Mouse (Mus musculus) midbrain, postnatal 0 days (tissue): ENCODE results near the gene Prdm8. TPM values are rescaled to one million over a fixed set of nuclear protein-coding genes. Genes with fewer than 3 reads are reported as not detected.
A peak's percentile ranks its signal among the peaks of the same experiment; 100 is the strongest.

Experiments used
- ATAC-seq: fragments of 200-750 bp; cut with Nextera tagmentation; 2 replicates; pipeline ENCODE4 v1.8.0; 2017; ENCODE audit warnings: moderate number of reproducible peaks, mild to moderate bottlenecking, moderate TSS enrichment, moderate library complexity; ENCODE audit not compliant: low FRiP score
- DNase-seq: peaks from one replicate; pipeline ENCODE4 v3.0.0-alpha.2; 2015; ENCODE audit warnings: low spot score
- H3K27ac ChIP-seq: fragments of 300-500 bp; sonication (generic); 2 replicates; pipeline ENCODE4 v1.5.1; 2014; ENCODE audit warnings: low read depth, mild to moderate bottlenecking, low read length, mixed read lengths
- H3K27me3 ChIP-seq: fragments of 300-500 bp; sonication (generic); 2 replicates; pipeline ENCODE4 v1.6.1; 2014; ENCODE audit warnings: low read length, control low read depth, mixed read lengths; ENCODE audit not compliant: insufficient read depth
- H3K36me3 ChIP-seq: fragments of 300-500 bp; sonication (generic); 2 replicates; pipeline ENCODE4 v1.6.1; 2014; ENCODE audit warnings: low read length, control low read depth, mixed read lengths; ENCODE audit not compliant: insufficient read depth
- H3K4me1 ChIP-seq: fragments of 300-500 bp; sonication (generic); 2 replicates; pipeline ENCODE4 v1.6.1; 2014; ENCODE audit warnings: mild to moderate bottlenecking, control low read depth, antibody characterized with exemption, low read length, mixed read lengths; ENCODE audit not compliant: insufficient read depth
- H3K4me2 ChIP-seq: fragments of 300-500 bp; sonication (generic); 2 replicates; pipeline ENCODE4 v1.6.1; 2014; ENCODE audit warnings: low read depth, mild to moderate bottlenecking, low read length, mixed read lengths; ENCODE audit not compliant: poor library complexity, severe bottlenecking
- H3K4me3 ChIP-seq: fragments of 300-500 bp; sonication (generic); 2 replicates; pipeline ENCODE4 v1.5.1; 2014; ENCODE audit warnings: low read depth, mild to moderate bottlenecking, low read length, moderate library complexity
- H3K9ac ChIP-seq: fragments of 300-500 bp; sonication (generic); replicated peaks from 2 replicates; pipeline ENCODE4 v1.6.1; 2014; ENCODE audit warnings: mild to moderate bottlenecking, low read length, moderate library complexity, mixed read lengths; ENCODE audit not compliant: poor library complexity, severe bottlenecking
- H3K9me3 ChIP-seq: fragments of 300-500 bp; sonication (generic); 2 replicates; pipeline ENCODE4 v1.6.1; 2016; ENCODE audit warnings: low read length, control low read depth
- CTCF ChIP-seq: IDR thresholded peaks from 2 replicates; pipeline ENCODE4 v1.5.1; 2016; ENCODE audit warnings: antibody characterized with exemption, mild to moderate bottlenecking
- WGBS: fragments of 180-500 bp; shearing (Covaris S2); extraction: QIAGEN DNeasy Blood & Tissue Kit; methylation state at CpG from one replicate; pipeline ENCODE4 v1.1.7; 2014; 5-methylcytosine and 5-hydroxymethylcytosine counted together
- polyA plus RNA-seq: library from polyadenylated mRNA; unstranded; fragments of >200 nt; fragmentation: Nextera tagmentation; extraction: Ambion mirVana; gene quantifications from 2 replicates; pipeline ENCODE4 v1.2.1, GENCODE M21; 2015
- total RNA-seq: library from RNA; depleted of rRNA; stranded (reverse); fragments of >200 nt; gene quantifications from 2 replicates; pipeline ENCODE4 v1.2.3, GENCODE M21; 2014

The Prdm8 gene
- total and polyA plus RNA-seq, 2 experiments from 2014 or later, result 0.62 to 12.8 TPM

- 0 out of 2 replicates have a peak overlapping the region, but pooled peaks have one; percentile 10 for H3K4me3 ChIP-seq
- no peak overlapping the region for H3K9ac ChIP-seq
- H3K4me1 ChIP-seq, result no peaks in the 10 kb centered on the region; the same call in 1 of the 2 replicates
- H3K36me3 ChIP-seq, result no peaks in the 10 kb centered on the region
- no peaks in the 10 kb centered on the region for H3K9me3 ChIP-seq
- ATAC-seq (no peak), DNase-seq (no peak)
- H3K4me2 ChIP-seq, result peak overlapping the region; percentile 23; the same call in 1 of the 2 replicates
- H3K27me3 ChIP-seq, result peaks cover 61% of the 10 kb centered on the region
- H3K27ac ChIP-seq, result no peak overlapping the region
- no peak for TF ChIP-seq CTCF
- 2% methylated on average over 31 of the region's 31 CpGs for WGBS
These were observed 22.5 kb downstream of the Prdm8 start for GRCm38 (mm10) chr5:98189181-98190180.

GRCm38 (mm10) chr5:98192295-98192983, 25.4 kb downstream of the Prdm8 start:
- TF ChIP-seq CTCF, result peak; percentile 56
- Histone ChIP-seq H3K36me3 (no peaks in the 10 kb centered on the region), H3K27ac (no peak overlapping the region), H3K4me3 (no peak overlapping the region), H3K4me1 (no peaks in the 10 kb centered on the region), H3K9ac (no peak overlapping the region), H3K4me2 (no peak overlapping the region), H3K27me3 (peaks cover 40% of the 10 kb centered on the region), H3K9me3 (no peaks in the 10 kb centered on the region)
- no peak for ATAC-seq
- no peak for DNase-seq
- 32% methylated on average over 4 of the region's 4 CpGs for WGBS

GRCm38 (mm10) chr5:98194959-98195358, 28.0 kb downstream of the Prdm8 start:
- TF ChIP-seq CTCF, result peak; percentile 41
- Histone ChIP-seq H3K4me1 (no peaks in the 10 kb centered on the region), H3K27ac (no peak overlapping the region), H3K4me3 (no peak overlapping the region), H3K9ac (no peak overlapping the region), H3K9me3 (no peaks in the 10 kb centered on the region), H3K36me3 (no peaks in the 10 kb centered on the region), H3K27me3 (peaks cover 16% of the 10 kb centered on the region), H3K4me2 (no peak overlapping the region)
- DNase-seq (no peak), ATAC-seq (no peak)
- 96% methylated on average over 1 of the region's 1 CpGs for WGBS

- H3K4me1 ChIP-seq, result no peaks in the 10 kb centered on the region
- H3K27ac ChIP-seq, result no peak overlapping the region
- WGBS, result 56% methylated on average over 7 of the region's 7 CpGs
- no peak overlapping the region for H3K9ac ChIP-seq
- ATAC-seq, result no peak
- no peak overlapping the region for H3K4me2 ChIP-seq
- no peaks in the 10 kb centered on the region for H3K9me3 ChIP-seq
- peak; percentile 73 for TF ChIP-seq CTCF
- H3K27me3 ChIP-seq, result 0 out of 2 replicates have a peak, but pooled peaks cover 2% of the 10 kb centered on the region
- H3K4me3 ChIP-seq, result no peak overlapping the region
- H3K36me3 ChIP-seq, result no peaks in the 10 kb centered on the region
- peak; percentile 62 for DNase-seq
These were observed 31.6 kb downstream of the Prdm8 start for GRCm38 (mm10) chr5:98198412-98199218.

- no peaks in the 10 kb centered on the region for H3K4me1 ChIP-seq
- no peak overlapping the region for H3K27ac ChIP-seq
- ATAC-seq (no peak), DNase-seq (no peak)
- no peak for TF ChIP-seq CTCF
- no peaks in the 10 kb centered on the region for H3K27me3 ChIP-seq
- no peak overlapping the region for H3K4me2 ChIP-seq
- no peak overlapping the region for H3K4me3 ChIP-seq
- 77% methylated on average over 7 of the region's 7 CpGs for WGBS
- no peak overlapping the region for H3K9ac ChIP-seq
- no peaks in the 10 kb centered on the region for H3K36me3 ChIP-seq
- H3K9me3 ChIP-seq, result no peaks in the 10 kb centered on the region
These were observed 32.2 kb downstream of the Prdm8 start for GRCm38 (mm10) chr5:98199219-98199552.
